Mouse (Mus musculus) cerebellum, postnatal 4 days (tissue): ENCODE results near the gene Top1.
"Not testable (repeated sequence)": the region's sequence is repeated elsewhere in the genome, so short reads cannot be mapped to it uniquely, and the experiment has no call there.

Source experiments
- DNase-seq, 2 experiments: peaks; one replicate each; pipeline ENCODE4 v3.0.0; 2022; ENCODE audit warnings: low spot score in 2 of 2, mixed read lengths in 1 of 2

The Top1 gene

DNA sequence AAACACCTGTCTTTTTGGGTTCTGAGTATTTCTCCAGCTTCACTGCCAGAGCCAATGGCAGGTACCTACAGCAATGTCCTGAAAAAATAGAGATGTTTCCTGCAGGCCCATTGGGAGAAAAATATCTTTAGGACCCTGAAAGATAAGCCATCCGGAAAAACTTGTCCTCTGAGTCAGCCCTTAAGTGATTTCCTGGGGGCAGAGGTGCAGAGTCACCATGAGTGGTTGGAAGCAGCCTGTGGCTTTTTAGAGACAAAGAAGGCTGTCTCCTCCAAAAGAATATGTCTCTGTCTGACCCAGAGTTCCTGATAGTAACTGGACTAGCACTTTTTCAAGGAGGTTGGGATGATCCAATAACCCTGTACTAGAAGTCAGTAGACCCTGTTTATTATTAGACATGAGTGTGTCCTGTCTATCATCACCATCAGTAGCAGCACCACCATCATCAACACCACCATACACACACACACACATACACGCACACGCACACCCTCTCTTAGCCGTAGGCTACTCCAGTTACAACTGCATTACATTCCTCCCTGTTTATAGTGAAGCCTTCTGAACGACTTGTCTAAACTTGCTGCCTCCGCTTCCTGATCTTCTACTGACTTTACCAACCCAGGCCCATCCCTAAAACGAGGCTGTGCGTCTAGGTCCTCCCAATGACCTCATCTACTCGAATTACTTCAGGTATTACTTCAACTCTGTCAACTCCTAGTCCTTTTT, 14.7 kb upstream of the Top1 start:
- DNase-seq: no peak

DNA sequence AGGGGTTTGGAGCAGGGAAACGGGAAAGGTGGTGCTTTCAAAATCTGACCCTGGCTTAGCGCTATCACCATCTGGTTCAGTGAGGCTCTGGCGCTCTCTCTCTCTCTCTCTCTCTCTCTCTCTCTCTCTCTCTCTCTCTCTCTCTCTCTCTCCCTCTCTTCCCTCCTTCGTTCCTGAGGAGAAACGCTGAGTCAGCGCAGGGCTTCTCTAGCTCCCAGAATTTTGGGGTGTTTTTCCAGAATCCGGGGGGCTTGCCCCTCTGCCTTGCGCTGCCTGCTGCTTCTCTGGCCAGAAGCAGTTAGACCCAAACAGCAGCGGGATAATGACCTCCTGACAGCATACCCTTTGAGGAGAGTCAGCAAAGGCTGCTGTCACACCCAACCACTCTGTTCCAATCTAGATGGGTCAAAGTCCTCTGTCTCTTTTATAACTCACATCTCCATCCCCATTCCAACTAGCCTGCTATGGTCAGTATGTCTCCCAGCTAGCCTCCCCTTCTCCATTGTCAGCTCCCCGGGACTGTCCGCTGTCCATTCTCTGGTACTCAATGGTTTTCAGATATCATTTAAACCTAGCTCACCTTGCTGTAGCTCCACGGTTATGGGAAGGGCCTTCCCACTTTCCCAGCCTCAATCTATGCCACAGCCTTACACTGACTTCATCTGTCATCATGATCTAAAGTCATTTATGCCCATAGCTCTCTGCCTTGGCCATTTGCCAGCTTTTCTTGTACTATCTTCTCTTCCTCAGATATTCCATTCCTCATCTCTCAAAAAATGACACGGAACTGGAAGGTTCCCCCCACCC, 5.6 kb upstream of the Top1 start:
- DNase-seq: no peak

- DNase-seq: no peak
These were observed 4.5 kb upstream of the Top1 start for GRCm38 (mm10) chr2:160641176-160641575.

DNA sequence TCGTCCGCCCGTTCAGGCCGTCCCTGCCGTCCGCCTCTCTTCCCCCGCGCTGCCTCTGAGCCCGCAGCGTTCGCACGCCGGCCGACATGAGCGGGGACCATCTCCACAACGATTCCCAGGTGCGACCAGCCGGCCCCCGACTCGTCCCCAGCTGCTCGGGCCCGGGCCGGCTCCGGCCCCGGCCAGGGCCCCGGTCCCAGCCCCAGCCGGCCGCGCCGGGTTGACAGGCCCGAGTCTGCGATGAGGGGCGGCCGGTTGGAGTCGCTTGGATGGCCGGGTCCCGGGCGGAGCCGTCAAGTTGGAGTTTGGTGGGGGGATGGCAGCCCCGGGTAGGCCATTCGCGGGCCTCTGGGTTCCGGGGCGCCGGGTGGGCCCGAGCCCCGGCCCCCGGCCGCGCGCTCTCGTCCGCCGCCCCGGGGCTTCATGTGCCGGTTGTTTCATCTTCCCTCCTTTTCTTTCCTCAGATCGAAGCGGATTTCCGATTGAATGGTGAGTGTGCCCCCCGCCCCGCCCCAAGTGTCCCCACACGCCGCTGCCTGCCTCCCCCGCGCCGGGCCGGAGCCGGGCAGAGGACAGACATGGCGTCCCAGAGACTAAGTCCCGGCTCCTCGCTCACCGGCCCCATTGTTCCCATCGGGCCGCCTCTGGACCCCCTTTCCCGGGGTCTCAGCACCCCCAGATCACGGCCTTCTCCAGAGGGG, 606 bp downstream of the Top1 start:
- peak in 1 of 2 experiments; percentile 49 for DNase-seq

- no peak for DNase-seq
These were observed 1.1 kb downstream of the Top1 start for GRCm38 (mm10) chr2:160646845-160647178.

DNA sequence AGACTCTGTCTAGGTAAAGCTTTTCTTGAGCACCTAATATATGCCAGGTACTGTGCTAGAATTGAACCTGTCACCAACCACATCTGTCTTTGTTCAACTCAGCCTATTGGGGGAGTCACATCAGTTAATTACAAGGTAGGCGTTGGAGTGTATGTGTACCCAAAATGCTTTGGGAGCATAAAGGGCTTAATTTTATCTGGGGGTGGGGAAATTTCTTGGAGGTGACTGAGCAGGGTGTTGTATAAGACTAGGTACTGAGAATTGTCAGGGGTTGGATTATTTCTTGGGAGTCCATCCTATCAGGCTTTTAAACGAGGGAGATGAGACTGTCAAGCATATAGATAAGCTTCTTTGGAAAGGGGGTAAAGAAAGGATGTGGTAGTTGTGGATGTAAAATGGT, 2.4 kb downstream of the Top1 start:
- DNase-seq: no peak

GRCm38 (mm10) chr2:160649072-160649471, 3.4 kb downstream of the Top1 start:
- DNase-seq: no peak

- no peak for DNase-seq
These were observed 5.5 kb downstream of the Top1 start for GRCm38 (mm10) chr2:160651165-160651564.

DNA sequence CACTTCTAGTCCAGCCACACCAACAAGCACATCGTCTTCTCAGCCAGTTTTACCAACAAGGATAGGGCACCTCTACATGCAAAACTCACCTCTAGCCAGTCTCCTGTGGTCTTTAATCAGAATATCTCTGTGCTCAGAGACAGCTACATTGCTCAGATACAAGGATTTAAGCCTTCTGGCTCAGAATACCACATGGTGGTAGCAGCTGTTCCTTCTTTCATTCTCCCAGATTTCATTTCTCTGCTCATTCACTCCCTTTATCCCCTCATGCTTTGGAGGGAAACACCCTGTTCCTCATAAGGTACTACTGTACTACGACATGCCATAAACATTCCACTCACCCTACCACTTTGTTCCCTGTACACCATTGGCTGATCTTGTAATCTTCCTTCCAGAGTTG, 7.5 kb downstream of the Top1 start:
- no peak for DNase-seq

GRCm38 (mm10) chr2:160655561-160655960, 9.9 kb downstream of the Top1 start:
- no peak for DNase-seq

GRCm38 (mm10) chr2:160656234-160656633, 10.5 kb downstream of the Top1 start:
- DNase-seq: no peak

- no peak for DNase-seq
These were observed 12.2 kb downstream of the Top1 start for GRCm38 (mm10) chr2:160657801-160658442.

- no peak for DNase-seq
These were observed 13.1 kb downstream of the Top1 start for GRCm38 (mm10) chr2:160658811-160659210.

DNA sequence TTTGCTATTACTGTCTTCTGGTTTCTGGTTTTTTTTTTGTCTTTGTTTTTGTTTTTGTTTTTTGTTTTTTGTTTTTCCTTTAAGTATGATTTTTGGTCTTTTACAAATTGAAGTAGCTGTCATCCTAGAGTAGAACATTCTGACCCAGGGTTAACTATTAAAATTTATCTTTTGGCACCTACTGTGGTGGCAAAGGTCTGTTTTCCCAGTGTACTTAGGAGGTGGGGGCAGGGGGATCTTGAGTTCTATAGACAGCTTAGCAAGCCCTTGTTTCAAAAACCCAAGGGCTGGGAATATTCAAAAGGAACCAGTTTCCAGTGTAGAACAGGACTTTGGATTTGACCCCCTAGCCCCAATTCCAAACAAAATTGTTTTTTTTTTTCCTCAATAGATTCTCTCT, 18.7 kb downstream of the Top1 start:
- no peak for DNase-seq

DNA sequence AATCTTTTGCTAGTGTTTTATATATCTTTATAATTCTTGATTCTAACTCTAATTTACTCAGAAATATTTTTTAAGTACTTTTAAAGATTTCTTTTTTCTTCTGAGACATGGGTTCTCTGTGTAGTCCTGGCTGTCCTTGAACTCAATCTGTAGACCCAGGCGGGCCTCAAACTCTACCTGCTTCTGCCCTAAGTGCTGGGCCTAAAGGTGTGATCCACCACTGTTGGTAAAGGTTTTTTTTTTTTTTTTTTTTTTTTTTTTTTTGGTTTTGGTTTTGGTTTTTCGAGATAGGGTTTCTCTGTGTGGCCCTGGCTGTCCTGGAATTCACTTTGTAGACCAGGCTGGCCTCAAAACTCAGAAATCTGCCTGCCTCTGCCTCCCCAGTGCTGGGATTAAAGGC, 19.3 kb downstream of the Top1 start:
- DNase-seq: not testable (repeated sequence)

DNA sequence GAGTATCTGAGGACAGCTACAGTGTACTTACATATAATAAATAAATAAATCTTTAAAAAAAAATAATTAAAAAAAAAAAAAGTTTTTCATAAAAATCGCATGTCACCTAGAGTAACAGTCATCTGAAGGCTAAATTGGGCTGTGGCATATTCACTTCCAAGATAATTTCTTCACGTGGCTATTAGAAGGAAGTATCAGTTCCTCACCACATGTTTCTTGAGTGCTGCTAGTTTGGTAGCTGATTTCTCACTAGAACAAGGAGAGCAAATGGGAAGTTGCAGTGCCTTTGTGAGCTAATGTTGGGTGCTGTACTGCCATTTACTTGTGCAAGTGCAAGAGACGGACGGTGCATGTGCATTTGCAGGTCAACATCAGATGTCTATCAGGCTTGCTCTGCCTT, 21.6 kb downstream of the Top1 start:
- DNase-seq: no peak

DNA sequence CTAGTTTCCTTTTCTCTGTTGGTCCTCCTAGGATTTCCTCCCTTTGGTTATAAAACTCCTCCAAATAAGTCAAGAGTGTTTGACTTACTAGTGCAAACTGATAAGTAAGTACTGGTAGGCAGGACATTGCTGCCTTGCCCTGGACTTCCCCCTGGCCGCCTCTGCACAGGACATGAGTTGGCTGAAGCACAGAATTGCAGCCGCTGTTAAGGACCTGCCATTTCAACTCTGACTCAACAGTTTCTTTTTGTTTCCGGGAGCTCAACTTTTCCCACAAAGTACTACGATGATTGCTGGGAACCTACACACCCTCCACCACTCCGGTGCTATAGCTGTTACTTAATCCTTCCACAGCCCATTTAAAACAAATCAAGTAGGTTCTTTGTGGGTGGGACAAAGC, 54.6 kb downstream of the Top1 start:
- no peak for DNase-seq

DNA sequence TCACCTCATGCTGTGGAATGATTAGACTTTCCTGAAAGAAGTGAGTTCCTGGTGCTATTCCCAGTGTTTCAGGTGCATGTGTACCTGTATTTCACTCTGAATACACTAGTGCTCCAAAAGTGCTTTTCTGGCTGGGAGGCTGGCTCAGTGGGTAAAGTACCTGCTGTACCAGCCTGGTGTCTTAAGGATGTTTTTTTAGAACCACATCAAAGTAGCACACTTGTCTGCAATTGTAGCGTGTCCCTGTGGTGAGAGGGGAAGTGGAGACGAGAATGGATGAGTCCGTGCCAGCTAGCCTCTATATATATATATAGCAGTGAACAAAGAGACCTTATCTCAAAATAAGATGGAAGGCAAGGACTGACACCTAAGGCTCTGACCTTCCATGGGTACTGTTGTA, 55.9 kb downstream of the Top1 start:
- no peak for DNase-seq

DNA sequence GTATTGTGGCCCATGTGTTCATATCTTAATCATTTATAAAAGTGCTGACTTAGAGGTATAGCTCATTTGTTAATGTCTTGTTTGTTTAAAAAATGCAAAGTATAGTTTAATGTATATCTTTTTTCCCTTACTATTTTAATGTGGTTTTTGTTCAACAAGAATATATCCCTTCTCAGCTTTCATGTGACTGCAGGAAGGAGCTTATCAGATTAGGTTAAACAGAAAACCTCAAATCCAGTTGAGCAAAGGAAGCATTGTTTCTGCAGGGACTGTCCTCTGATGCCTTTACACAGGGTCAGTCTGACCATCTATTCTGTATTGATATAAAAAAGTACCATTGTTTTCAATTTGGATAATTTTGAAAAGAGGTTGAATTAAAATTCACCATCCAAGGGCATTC, 57.1 kb downstream of the Top1 start:
- no peak for DNase-seq

DNA sequence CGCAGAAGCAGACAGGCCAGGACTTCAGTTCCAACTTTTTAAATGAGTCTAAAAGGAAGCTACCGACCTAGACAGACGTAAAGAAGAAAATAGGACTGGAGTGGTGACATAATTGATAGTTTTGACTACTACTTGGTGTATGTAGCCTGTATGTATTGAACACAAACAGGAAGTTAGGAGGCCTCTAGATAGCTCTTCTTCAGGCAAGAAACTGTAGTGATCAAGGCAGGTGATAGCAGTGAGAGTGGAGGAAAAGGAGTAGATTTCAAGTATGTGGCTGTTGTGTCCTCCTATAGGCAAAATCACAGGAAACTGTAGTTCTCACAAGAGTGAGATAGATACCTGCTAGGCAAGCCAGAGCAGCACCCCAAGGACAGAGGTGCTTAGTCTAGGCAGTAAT, 62.0 kb downstream of the Top1 start:
- DNase-seq: no peak

DNA sequence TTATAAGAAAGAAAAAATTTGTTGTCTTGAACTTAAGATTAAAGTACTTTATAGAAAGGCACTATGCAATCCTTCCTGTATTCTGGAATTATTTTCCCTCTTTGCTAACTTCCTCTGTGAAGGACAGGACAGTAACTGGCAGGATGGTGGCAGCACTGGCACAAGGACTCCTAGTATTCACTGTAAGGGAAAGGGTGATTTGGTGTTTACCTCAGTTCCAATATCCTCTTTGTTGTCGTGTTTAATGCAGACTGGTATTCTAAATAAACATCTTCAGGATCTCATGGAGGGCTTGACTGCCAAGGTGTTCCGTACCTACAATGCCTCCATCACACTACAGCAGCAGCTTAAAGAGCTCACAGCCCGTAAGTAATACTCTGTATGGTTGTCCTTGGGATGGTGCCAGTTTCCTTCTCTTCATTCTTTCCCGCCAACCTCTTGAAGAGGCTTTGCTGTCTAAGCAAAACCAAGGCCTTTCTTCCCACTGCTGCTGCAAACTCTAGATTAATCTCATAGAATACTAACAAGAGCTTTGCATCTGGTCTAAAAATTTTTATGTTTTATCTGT, 69.9 kb downstream of the Top1 start:
- no peak for DNase-seq

- DNase-seq: peak in 1 of 2 experiments; percentile 57
These were observed 71.6 kb downstream of the Top1 start for GRCm38 (mm10) chr2:160717269-160717668.
